Mouse (Mus musculus) neural tube, embryonic 13.5 days (tissue): ENCODE measurements around the gene Clnk. TPM values are rescaled to one million over a fixed set of nuclear protein-coding genes. Genes with fewer than 3 reads are reported as not detected.
"Not testable (repeated sequence)": the region's sequence is repeated elsewhere in the genome, so short reads cannot be mapped to it uniquely, and the experiment has no call there.

Source experiments
- ATAC-seq: fragments of 200-750 bp; cut with Nextera tagmentation; 2 replicates; pipeline ENCODE4 v1.8.0; 2017; ENCODE audit warnings: low read depth, mild to moderate bottlenecking, moderate TSS enrichment, moderate library complexity
- H3K27ac ChIP-seq: fragments of 300-500 bp; sonication (generic); replicated peaks from 2 replicates; pipeline ENCODE4 v1.5.1; 2015; ENCODE audit warnings: moderate library complexity, mild to moderate bottlenecking, inconsistent platforms
- H3K27me3 ChIP-seq: fragments of 300-500 bp; sonication (generic); 2 replicates; pipeline ENCODE4 v1.6.1; 2015; ENCODE audit warnings: mild to moderate bottlenecking, inconsistent platforms
- H3K36me3 ChIP-seq: fragments of 300-500 bp; sonication (generic); 2 replicates; pipeline ENCODE4 v1.6.1; 2015; ENCODE audit warnings: mild to moderate bottlenecking, inconsistent platforms
- H3K4me1 ChIP-seq: fragments of 300-500 bp; sonication (generic); replicated peaks from 2 replicates; pipeline ENCODE4 v1.6.1; 2015; ENCODE audit warnings: inconsistent platforms
- H3K4me2 ChIP-seq: fragments of 300-500 bp; sonication (generic); 2 replicates; pipeline ENCODE4 v1.6.1; 2015; ENCODE audit warnings: inconsistent platforms, mild to moderate bottlenecking, moderate library complexity
- H3K4me3 ChIP-seq: fragments of 300-500 bp; sonication (generic); 2 replicates; pipeline ENCODE4 v1.5.1; 2015; ENCODE audit warnings: mild to moderate bottlenecking, inconsistent platforms
- H3K9ac ChIP-seq: fragments of 300-500 bp; sonication (generic); 2 replicates; pipeline ENCODE4 v1.6.1; 2015; ENCODE audit warnings: moderate library complexity, mild to moderate bottlenecking, inconsistent platforms
- H3K9me3 ChIP-seq: fragments of 300-500 bp; sonication (generic); 2 replicates; pipeline ENCODE4 v1.6.1; 2016; ENCODE audit warnings: inconsistent platforms
- WGBS: fragments of 180-500 bp; shearing (Covaris S2); methylation state at CpG from one replicate; pipeline ENCODE4 v1.1.7; 2015; 5-methylcytosine and 5-hydroxymethylcytosine counted together
- polyA plus RNA-seq: library from polyadenylated mRNA; unstranded; fragments of >200 nt; fragmentation: Nextera tagmentation; extraction: Ambion mirVana; gene quantifications from 2 replicates; pipeline ENCODE4 v1.2.1, GENCODE M21; 2015

The Clnk gene
- not detected in 2 replicates for polyA plus RNA-seq

DNA sequence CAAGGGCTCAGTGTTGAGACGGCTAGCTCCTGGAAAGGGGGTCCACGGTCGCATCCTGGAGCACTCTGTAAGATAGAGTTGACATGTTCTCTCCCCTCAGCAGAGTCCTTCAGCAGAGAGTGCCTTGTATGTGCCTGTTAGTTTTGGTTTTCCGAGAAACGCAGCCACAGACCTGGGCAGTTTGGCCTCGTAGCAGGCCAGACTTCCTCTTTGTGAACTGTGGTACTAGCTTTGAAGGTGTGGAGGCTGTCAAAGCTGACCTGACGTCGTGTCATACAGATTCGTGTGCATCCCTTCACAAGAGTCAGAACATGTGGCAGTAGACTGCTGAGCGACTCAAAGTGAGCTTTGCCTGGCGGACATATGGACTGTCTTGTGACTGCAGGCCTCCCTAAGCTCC, at the start of gene Clnk:
Clnk (minus strand) TSS at position 191 of the 400 bp plus-strand sequence.
- H3K36me3 ChIP-seq = no peaks in the 10 kb centered on the region
- H3K9ac ChIP-seq = no peak within 1 kb of the TSS
- H3K4me1 ChIP-seq = peaks cover 11% of the 10 kb centered on the region
- 87% methylated on average over 11 of the region's 11 CpGs for WGBS
- no peaks in the 10 kb centered on the region for H3K9me3 ChIP-seq
- H3K4me3 ChIP-seq = no peak within 1 kb of the TSS
- ATAC-seq = no peak
- H3K27ac ChIP-seq = no peak within 1 kb of the TSS
- H3K4me2 ChIP-seq = no peak within 1 kb of the TSS
- H3K27me3 ChIP-seq = no peaks in the 10 kb centered on the region

- Histone ChIP-seq H3K27ac (no peak overlapping the region), H3K36me3 (no peaks in the 10 kb centered on the region), H3K27me3 (no peaks in the 10 kb centered on the region), H3K4me2 (no peak overlapping the region), H3K9ac (no peak overlapping the region), H3K4me3 (no peak overlapping the region), H3K9me3 (no peaks in the 10 kb centered on the region), H3K4me1 (no peaks in the 10 kb centered on the region)
- ATAC-seq = no peak
- 49% methylated on average over 3 of the region's 3 CpGs for WGBS
These were observed 28.7 kb upstream of the Clnk start for GRCm38 (mm10) chr5:38905271-38905670.

DNA sequence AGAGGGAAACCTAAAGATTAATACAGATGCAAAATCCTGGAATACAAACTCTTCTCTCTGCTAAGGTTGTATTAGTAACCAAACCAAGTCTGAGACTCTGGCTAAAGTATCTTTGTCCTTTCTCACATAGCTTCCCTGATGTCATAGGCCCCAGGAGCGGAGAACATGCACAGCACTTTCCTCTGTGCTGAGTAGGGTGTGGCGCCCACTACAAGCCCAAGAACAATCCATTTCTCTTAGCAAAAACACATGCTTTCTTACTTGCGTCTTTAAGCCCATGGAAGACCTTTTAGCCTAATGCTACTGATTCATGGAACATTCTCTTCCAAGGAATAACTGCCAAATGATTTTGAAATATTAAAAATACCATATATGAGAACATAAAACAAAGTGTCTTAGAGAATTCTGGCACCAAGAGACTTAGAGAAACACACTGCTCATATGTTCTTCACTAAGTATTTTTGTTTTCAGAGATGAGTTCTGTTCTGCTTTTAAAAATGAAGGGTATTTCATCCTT, 28.0 kb upstream of the Clnk start:
- no peaks in the 10 kb centered on the region for H3K4me1 ChIP-seq
- no peaks in the 10 kb centered on the region for H3K36me3 ChIP-seq
- H3K4me2 ChIP-seq = no peak overlapping the region
- no peaks in the 10 kb centered on the region for H3K27me3 ChIP-seq
- H3K9ac ChIP-seq = no peak overlapping the region
- ATAC-seq = no peak
- no peak overlapping the region for H3K27ac ChIP-seq
- no peak overlapping the region for H3K4me3 ChIP-seq
- no peaks in the 10 kb centered on the region for H3K9me3 ChIP-seq
- WGBS = 93% methylated on average over 3 of the region's 3 CpGs

GRCm38 (mm10) chr5:38902889-38903288, 26.3 kb upstream of the Clnk start:
- 84% methylated on average over 3 of the region's 3 CpGs for WGBS
- Histone ChIP-seq H3K27me3 (no peaks in the 10 kb centered on the region), H3K27ac (no peak overlapping the region), H3K36me3 (no peaks in the 10 kb centered on the region), H3K4me1 (no peaks in the 10 kb centered on the region), H3K9ac (no peak overlapping the region), H3K4me2 (no peak overlapping the region), H3K4me3 (no peak overlapping the region), H3K9me3 (no peaks in the 10 kb centered on the region)
- ATAC-seq = no peak

- H3K27ac ChIP-seq = no peak overlapping the region
- no peaks in the 10 kb centered on the region for H3K9me3 ChIP-seq
- ATAC-seq = no peak
- no peak overlapping the region for H3K4me2 ChIP-seq
- no peak overlapping the region for H3K9ac ChIP-seq
- H3K4me3 ChIP-seq = no peak overlapping the region
- H3K36me3 ChIP-seq = no peaks in the 10 kb centered on the region
- WGBS = 93% methylated on average over 2 of the region's 2 CpGs
- H3K27me3 ChIP-seq = no peaks in the 10 kb centered on the region
- no peaks in the 10 kb centered on the region for H3K4me1 ChIP-seq
These were observed 22.4 kb upstream of the Clnk start for GRCm38 (mm10) chr5:38899051-38899450.

DNA sequence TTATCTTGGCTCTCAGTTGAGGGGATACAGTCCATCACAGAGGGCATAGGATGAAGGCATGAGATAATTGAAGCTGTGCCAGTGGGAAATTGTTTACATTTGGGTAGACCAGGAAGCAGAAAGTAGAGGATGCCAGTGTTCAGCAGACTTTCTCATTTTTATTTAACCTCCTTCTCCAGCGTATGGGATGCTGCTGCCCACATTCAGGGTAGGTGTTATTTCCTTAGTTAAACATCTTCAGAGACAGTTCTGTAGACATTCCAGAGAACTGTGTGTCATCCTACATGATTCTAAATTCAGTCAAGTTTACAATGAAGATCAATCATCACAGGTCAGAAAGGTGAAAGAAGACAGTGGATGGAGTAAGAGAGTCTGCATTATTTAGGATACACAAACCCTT, 12.0 kb upstream of the Clnk start:
- Histone ChIP-seq H3K9ac (no peak overlapping the region), H3K27ac (no peak overlapping the region), H3K4me2 (no peak overlapping the region), H3K4me1 (no peaks in the 10 kb centered on the region), H3K4me3 (no peak overlapping the region), H3K36me3 (no peaks in the 10 kb centered on the region), H3K9me3 (no peaks in the 10 kb centered on the region), H3K27me3 (no peaks in the 10 kb centered on the region)
- WGBS = 89% methylated on average over 1 of the region's 1 CpGs
- no peak for ATAC-seq

GRCm38 (mm10) chr5:38886623-38887275, 10.1 kb upstream of the Clnk start:
- H3K27ac ChIP-seq = no peak overlapping the region
- H3K4me2 ChIP-seq = no peak overlapping the region
- peaks cover 2% of the 10 kb centered on the region; the same call in 1 of the 2 replicates for H3K4me1 ChIP-seq
- no peak for ATAC-seq
- 75% methylated on average over 2 of the region's 2 CpGs for WGBS
- no peak overlapping the region for H3K4me3 ChIP-seq
- no peak overlapping the region for H3K9ac ChIP-seq
- H3K36me3 ChIP-seq = no peaks in the 10 kb centered on the region
- no peaks in the 10 kb centered on the region for H3K9me3 ChIP-seq
- no peaks in the 10 kb centered on the region for H3K27me3 ChIP-seq

DNA sequence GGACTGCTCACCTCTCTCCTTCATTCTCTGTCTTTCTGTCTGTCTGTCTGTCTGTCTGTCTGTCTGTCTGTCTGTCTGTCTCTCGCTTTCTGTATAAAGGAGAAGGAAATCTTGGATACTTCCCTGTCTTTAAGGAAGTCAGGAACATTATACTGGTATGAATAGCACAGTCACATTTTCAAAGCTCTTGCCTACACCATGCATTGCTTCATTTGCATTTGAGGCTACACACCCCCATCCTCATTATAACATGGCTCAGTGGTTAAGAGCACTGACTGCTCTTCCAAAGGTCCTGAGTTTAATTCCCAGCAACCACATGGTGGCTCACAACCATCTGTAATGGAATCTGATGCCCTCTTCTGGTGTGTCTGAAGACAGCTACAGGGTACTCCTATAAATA, 6.0 kb upstream of the Clnk start:
- not testable (repeated sequence) for ATAC-seq, H3K27ac ChIP-seq, H3K4me3 ChIP-seq, H3K4me2 ChIP-seq, H3K27me3 ChIP-seq, H3K36me3 ChIP-seq, H3K9ac ChIP-seq, H3K9me3 ChIP-seq
- peaks cover 14% of the 10 kb centered on the region for H3K4me1 ChIP-seq
- 89% methylated on average over 1 of the region's 1 CpGs for WGBS

DNA sequence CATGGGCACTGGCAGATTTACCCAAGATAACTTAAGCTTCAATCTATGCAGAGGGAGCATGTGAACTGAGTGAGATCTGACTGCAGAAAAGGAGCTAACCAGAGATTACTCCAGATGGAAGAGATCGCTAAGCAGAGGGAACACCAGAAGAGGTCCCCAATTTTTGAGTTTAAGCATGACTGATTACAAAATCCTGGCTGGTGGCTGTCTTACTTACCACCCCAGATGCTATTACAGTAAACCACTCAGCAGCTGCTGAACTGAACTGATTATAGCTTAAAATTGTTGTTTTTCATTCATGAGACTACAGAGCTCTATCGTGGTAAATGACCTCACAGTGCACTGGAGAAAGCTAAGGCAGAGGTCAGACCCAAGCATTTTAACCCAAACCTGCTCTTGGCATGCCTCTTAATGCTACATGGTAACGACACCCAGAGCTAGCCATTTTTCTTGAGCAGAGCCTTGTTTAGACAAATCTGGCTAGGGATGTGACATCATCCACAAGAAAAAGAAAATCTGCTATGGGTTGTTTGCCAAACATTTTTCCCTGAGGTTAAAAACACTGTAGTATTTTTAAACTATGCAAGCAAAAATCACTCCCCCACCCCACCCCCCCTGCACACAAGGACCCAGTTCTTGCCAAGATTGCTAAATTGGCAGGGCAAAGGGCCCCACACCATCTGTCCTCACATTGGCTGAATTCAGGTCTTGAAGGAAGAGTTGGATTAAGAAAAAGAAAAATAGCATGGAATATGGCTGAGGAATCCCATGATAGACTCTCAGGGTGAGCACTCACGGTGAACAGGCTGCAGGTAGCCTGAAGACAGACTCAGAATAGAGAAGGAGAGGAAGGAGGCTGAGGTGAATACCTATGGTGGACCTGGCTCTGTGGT, 5.4 kb upstream of the Clnk start:
- no peak for ATAC-seq
- Histone ChIP-seq H3K27me3 (no peaks in the 10 kb centered on the region), H3K4me1 (peaks cover 14% of the 10 kb centered on the region), H3K36me3 (no peaks in the 10 kb centered on the region), H3K9me3 (no peaks in the 10 kb centered on the region), H3K9ac (no peak overlapping the region), H3K4me2 (no peak overlapping the region), H3K4me3 (no peak overlapping the region), H3K27ac (no peak overlapping the region)
- WGBS = 62% methylated on average over 4 of the region's 4 CpGs

- WGBS = 68% methylated on average over 1 of the region's 1 CpGs
- no peak overlapping the region for H3K9ac ChIP-seq
- H3K4me2 ChIP-seq = no peak overlapping the region
- ATAC-seq = no peak
- H3K4me1 ChIP-seq = peaks cover 14% of the 10 kb centered on the region
- H3K27ac ChIP-seq = no peak overlapping the region
- H3K36me3 ChIP-seq = no peaks in the 10 kb centered on the region
- no peak overlapping the region for H3K4me3 ChIP-seq
- H3K27me3 ChIP-seq = no peaks in the 10 kb centered on the region
- H3K9me3 ChIP-seq = no peaks in the 10 kb centered on the region
These were observed 4.8 kb upstream of the Clnk start for GRCm38 (mm10) chr5:38881416-38881727.

GRCm38 (mm10) chr5:38879989-38880706, 3.5 kb upstream of the Clnk start:
- peak; percentile 65; the same call in 1 of the 2 replicates for ATAC-seq

DNA sequence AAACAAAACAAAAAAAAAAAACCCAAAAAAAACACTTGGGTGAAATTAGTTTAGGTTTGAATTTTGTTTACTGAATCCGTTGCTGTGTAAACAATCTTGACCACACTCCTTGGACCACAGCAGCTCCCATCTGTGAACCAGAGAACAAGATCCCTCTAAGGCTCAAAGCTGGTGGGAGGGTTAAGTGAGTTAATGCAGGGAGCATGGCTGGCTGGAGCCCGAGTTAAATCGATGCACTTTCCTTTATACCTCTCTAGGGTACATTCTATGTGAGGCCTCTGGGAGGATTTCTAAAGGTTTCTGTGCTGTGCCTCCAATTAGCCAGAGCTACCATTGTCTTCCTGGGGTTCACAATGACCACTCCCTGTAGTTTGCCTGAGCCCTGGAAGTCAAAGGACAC, 1.2 kb downstream of the Clnk start:
- Histone ChIP-seq H3K27me3 (no peaks in the 10 kb centered on the region), H3K27ac (no peak overlapping the region), H3K9ac (no peak overlapping the region), H3K9me3 (no peaks in the 10 kb centered on the region), H3K36me3 (no peaks in the 10 kb centered on the region), H3K4me3 (no peak overlapping the region), H3K4me1 (peaks cover 6% of the 10 kb centered on the region), H3K4me2 (no peak overlapping the region)
- 25% methylated on average over 3 of the region's 3 CpGs for WGBS
- ATAC-seq = no peak

More at GRCm38 (mm10) chr5:38879989-38880706, 3.5 kb upstream of the Clnk start:
- Histone ChIP-seq H3K27ac (no peak overlapping the region), H3K4me3 (no peak overlapping the region), H3K36me3 (no peaks in the 10 kb centered on the region), H3K9ac (no peak overlapping the region), H3K4me2 (no peak overlapping the region), H3K4me1 (peaks cover 14% of the 10 kb centered on the region), H3K27me3 (no peaks in the 10 kb centered on the region), H3K9me3 (no peaks in the 10 kb centered on the region)
- WGBS = 41% methylated on average over 11 of the region's 11 CpGs
